Mouse (Mus musculus): ENCODE measurements at regions not wholly inside any gene's neighbourhood (a gene's known extent, or its start where the extent isn't known, plus 50 kb on each side); places are given as distances from the start of the nearest gene placed in this dataset.

DNA sequence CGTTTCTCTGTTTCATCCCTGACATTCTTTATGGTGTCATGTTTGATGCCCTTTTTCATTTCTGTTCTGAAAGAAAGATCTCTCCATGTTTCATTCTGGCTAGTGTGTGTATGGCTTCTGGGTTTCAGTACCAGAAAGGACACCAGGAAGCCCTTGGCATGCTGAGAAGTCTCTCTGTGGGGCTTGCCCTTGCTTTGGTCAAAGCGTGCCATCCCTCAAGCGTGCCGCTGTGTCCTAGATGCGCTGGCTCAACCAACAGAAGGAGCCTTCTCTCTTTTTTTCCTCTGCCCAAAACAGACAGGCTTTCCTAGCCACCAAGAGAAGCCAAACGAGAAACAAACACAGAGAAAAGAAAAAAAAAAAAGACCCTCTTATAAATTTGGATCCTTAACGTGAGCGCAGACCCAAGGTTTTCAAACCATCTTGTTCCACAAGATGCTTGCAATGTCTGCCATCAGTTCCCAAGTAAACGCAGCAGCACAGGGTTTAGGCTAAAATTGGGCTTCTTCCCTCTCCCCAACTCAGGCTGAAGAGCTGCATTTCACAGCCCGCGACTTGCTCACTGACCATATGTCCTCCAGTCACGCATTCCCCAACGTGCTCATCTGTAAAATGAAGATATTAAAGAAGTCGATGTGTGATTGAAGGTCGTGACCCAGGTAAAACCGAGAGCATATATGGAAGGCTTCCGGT lies 97.3 kb upstream of the Foxn2 start:
- DNase-seq (ENCODE audit: low spot score), result no peak

DNA sequence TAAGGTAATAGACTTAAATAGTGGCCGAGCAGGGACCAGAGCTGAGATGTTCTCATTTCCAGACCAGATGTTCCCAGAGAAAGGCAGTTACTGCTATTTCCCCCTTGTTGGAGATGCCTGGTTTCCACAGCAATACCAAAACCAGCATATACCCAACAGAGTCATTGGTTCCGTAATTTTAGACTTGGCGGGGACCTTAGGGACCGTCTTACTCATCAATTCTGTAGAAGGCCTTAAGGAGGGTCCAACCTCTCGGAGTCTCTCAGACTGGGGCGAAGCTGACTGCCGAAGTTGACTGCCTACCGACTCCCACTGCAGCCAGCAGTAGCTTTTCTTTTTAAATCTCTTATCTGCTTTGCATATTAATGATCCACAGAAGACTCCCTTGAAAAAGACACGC lies 95.1 kb upstream of the Foxn2 start:
- DNase-seq (ENCODE audit: low spot score), result no peak

DNA sequence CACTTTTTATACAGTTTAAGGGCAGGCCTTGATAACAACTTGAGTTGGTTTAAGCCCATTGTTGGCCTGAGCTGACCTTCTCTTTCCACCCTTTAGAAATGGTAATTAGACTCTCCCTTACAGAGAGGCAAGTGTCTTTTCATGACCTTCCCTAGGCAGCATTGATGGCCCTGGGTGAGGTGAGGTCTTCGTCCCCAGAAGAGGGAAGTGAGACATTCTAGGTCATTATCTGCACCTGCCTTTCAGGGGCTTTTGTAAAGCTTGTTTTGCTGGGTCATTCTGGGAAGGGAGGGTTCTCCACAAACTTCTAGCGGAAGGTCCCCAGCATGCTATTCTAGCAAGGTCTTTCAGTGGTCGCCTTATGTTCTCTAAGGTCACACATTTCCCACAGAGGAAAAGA lies 93.6 kb upstream of the Foxn2 start:
- no peak for DNase-seq (ENCODE audit: low spot score)

- no peak for DNase-seq (ENCODE audit: low spot score)
Observed at GRCm38 (mm10) chr17:88349825-88350460, 90.6 kb upstream of the Foxn2 start.

GRCm38 (mm10) chr17:88350986-88351385 lies 89.5 kb upstream of the Foxn2 start:
- DNase-seq (ENCODE audit: low spot score), result no peak

GRCm38 (mm10) chr17:88352960-88353359 lies 87.6 kb upstream of the Foxn2 start:
- DNase-seq (ENCODE audit: low spot score), result no peak

DNA sequence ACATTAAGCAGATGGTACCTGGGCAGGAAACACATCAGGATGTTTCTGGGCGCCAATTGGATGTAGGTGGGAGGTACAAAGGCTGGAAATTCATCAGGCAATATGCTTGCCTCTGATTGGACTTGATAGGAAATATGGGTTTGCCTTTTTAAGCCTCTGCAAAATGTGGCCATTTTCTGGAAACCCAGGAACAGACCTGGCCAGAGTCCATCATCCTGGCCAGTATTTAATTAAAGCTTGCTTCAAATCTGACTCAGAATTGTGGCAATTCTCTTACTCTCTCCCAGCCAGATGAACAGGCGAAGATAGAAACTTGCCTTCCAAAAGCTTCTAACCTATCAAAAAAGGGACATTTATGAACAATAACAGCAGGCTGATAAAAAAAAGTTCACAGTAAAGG lies 79.3 kb upstream of the Foxn2 start:
- no peak for DNase-seq (ENCODE audit: low spot score)

DNA sequence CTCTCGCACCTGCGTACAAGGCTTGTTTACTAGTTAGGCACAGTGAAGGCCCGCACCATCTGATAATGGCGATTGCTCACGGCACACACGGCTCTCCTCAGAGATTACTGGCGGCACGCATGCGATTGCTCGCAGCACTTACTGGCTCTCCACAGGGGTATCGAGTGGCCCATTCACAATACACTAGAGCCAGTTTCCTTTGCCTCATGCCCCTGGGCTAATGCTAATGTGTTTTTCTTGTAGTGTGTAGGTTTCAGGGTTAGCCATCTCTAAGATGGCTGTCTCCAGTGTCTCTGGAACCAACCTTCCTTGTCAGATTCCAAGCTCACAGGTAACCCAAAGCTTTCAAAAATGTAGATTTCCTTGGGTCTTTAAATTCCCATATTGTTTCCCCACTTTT lies 78.1 kb upstream of the Foxn2 start:
- no peak for DNase-seq (ENCODE audit: low spot score)

GRCm38 (mm10) chr17:88367876-88368275 lies 72.6 kb upstream of the Foxn2 start:
- DNase-seq (ENCODE audit: low spot score), result no peak

DNA sequence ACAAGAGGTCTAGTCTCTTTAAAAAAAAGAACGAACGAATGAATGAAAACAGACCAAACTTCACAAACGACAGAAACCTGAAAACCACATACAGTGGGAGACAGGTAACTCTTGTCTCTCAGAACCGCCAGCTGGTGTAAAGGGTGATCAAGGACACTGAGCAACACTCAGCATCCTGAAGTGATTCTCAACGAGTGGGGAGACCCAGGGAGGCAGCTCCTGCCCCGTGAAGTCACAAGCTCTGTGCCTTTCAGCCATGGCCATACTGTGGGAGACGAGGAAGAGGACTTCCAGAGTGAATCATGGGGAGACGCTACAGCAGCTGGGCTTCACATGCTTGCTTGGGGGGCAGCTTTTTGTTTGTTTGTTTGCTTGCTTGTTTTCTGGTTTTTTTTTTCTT lies 70.5 kb upstream of the Foxn2 start:
- DNase-seq (ENCODE audit: low spot score), result no peak

DNA sequence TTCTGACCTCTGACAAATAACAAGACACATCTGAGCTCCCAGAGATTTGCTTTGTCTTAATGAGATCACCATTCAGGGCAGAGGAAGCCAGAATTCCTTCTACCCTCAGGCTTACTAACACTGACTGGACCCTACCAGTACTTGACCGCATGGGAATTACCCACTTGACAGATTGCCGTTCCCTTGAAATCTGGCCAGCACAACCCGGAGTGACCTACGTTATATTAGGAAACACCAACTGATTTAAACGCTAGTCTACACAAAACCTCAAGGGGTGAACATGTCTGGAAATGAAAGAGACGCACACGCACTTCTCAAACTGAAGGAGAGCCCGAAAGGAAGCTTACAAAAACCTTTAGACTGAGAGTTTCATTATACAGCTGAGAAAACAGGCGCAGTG lies 69.8 kb upstream of the Foxn2 start:
- no peak for DNase-seq (ENCODE audit: low spot score)

GRCm38 (mm10) chr17:88378505-88378904 lies 62.0 kb upstream of the Foxn2 start:
- DNase-seq (ENCODE audit: low spot score), result no peak

GRCm38 (mm10) chr17:88379389-88379788 lies 61.1 kb upstream of the Foxn2 start:
- no peak for DNase-seq (ENCODE audit: low spot score)

- DNase-seq (ENCODE audit: low spot score), result no peak
Observed at GRCm38 (mm10) chr17:88381106-88381505, 59.4 kb upstream of the Foxn2 start.

GRCm38 (mm10) chr17:88383447-88383846 lies 57.1 kb upstream of the Foxn2 start:
- no peak for DNase-seq (ENCODE audit: low spot score)

- no peak for DNase-seq (ENCODE audit: low spot score)
Observed at GRCm38 (mm10) chr17:88388441-88388951, 52.0 kb upstream of the Foxn2 start.

- no peak for DNase-seq (ENCODE audit: low spot score)
Observed at GRCm38 (mm10) chr17:88389668-88390461, 50.6 kb upstream of the Foxn2 start.

All from testis, postnatal 14 days (tissue).